Mouse (Mus musculus): Measurements from ENCODE around the gene Cnnm3. TPM values are rescaled to one million over a fixed set of nuclear protein-coding genes. Genes with fewer than 3 reads are reported as not detected.
"Not testable (repeated sequence)": the region's sequence is repeated elsewhere in the genome, so short reads cannot be mapped to it uniquely, and the experiment has no call there.

The Cnnm3 gene
- polyA plus RNA-seq, 1 experiment = 37.0 TPM

- no peak for TF ChIP-seq CTCF (IDR thresholded peaks at IDR 0.05; ENCODE audit: insufficient read depth, low read length)
- TF ChIP-seq POLR2A (IDR thresholded peaks at IDR 0.05; ENCODE audit: borderline replicate concordance, extremely low read depth, low read depth, low read length) = no peak
- 88% methylated on average over 7 of the region's 7 CpGs for WGBS
- Histone ChIP-seq H3K4me1 (ENCODE audit: control insufficient read depth, insufficient read depth, low read length) (peaks cover 4% of the 10 kb centered on the region; the same call in 1 of the 2 replicates), H3K4me3 (replicated peaks; ENCODE audit: extremely low read depth, low read depth, low read length) (no peak overlapping the region)
- DNase-seq = no peak
Observed at GRCm38 (mm10) chr1:36530962-36531361, 19.3 kb downstream of the Cnnm3 start.

DNA sequence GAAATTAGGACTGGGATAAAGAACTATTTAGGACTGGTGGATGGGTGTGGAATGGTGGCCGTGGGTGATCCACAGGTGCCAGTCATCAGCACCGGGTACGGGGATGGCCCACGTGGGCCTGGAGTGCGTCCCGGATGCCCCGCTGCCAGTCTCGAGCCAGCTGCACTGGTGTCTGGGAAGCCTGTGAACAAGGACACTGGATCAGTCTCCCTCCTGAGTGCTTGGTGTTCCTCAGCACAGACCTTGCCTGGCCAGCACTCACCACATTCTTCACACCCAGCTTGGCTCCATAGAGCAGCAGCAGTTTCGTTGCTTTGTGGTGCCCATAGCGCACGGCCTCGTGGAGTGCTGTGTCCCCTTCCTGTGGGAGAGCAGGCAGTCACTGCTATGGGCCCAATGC, 19.8 kb downstream of the Cnnm3 start:
- 85% methylated on average over 12 of the region's 12 CpGs for WGBS
- Histone ChIP-seq H3K4me1 (ENCODE audit: control insufficient read depth, insufficient read depth, low read length) (peaks cover 4% of the 10 kb centered on the region; the same call in 1 of the 2 replicates), H3K4me3 (replicated peaks; ENCODE audit: extremely low read depth, low read depth, low read length) (no peak overlapping the region)
- no peak for DNase-seq
- no peak for TF ChIP-seq CTCF (IDR thresholded peaks at IDR 0.05; ENCODE audit: insufficient read depth, low read length)
- no peak for TF ChIP-seq POLR2A (IDR thresholded peaks at IDR 0.05; ENCODE audit: borderline replicate concordance, extremely low read depth, low read depth, low read length)

DNA sequence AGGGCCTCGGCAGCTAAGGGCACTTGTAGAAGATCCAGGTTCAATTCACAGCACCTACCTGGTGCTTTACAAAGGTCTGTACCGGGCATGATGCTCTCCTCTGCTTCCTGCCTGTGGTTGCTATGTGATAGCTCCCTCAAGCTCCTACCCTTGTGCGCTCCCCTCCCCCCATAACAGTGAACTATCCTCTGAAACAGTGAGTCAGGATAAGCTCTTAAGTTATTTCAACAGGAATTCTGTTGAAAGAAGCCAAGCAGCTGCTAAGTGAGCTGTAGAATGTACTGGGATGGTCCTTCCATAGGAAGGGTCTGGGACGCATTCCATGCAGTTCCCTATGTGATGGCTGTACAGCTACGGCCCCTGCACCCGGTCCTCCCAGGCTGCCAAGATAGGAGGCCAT, 21.9 kb downstream of the Cnnm3 start:
- Histone ChIP-seq H3K4me3 (replicated peaks; ENCODE audit: extremely low read depth, low read depth, low read length) (no peak overlapping the region), H3K4me1 (ENCODE audit: control insufficient read depth, insufficient read depth, low read length) (peaks cover 4% of the 10 kb centered on the region; the same call in 1 of the 2 replicates)
- WGBS = 65% methylated on average over 6 of the region's 6 CpGs
- TF ChIP-seq CTCF (IDR thresholded peaks at IDR 0.05; ENCODE audit: insufficient read depth, low read length) (no peak), POLR2A (IDR thresholded peaks at IDR 0.05; ENCODE audit: borderline replicate concordance, extremely low read depth, low read depth, low read length) (no peak)
- DNase-seq = no peak

DNA sequence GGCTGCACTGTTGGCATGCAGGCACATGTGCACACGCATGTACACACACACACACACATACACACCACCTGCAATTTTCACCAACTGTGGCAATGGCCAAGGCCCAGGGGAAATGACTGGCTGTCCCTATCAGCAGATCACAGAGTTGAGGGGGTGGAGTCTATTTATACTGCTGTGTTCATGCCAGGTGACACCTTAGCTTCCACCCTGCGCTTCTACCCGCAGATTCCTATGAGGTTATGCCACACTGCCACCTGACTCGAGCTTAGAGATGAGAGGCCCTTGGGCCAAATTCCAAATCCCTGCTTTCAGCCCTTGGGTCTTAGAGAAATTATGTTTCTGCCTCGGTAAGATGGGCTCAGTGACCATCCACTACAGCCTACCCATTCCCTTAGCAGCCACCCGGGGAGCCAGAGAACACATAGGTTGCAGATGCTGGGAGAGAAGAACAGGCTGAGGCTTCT, 23.0 kb downstream of the Cnnm3 start:
- TF ChIP-seq CTCF (IDR thresholded peaks at IDR 0.05; ENCODE audit: insufficient read depth, low read length) = peak; percentile 20; the same call in 1 of the 2 replicates
- TF ChIP-seq POLR2A (IDR thresholded peaks at IDR 0.05; ENCODE audit: borderline replicate concordance, extremely low read depth, low read depth, low read length) = no peak
- DNase-seq = no peak
- WGBS = 62% methylated on average over 6 of the region's 6 CpGs
- peaks cover 4% of the 10 kb centered on the region; the same call in 1 of the 2 replicates for H3K4me1 ChIP-seq (ENCODE audit: control insufficient read depth, insufficient read depth, low read length)
- no peak overlapping the region for H3K4me3 ChIP-seq (replicated peaks; ENCODE audit: extremely low read depth, low read depth, low read length)

DNA sequence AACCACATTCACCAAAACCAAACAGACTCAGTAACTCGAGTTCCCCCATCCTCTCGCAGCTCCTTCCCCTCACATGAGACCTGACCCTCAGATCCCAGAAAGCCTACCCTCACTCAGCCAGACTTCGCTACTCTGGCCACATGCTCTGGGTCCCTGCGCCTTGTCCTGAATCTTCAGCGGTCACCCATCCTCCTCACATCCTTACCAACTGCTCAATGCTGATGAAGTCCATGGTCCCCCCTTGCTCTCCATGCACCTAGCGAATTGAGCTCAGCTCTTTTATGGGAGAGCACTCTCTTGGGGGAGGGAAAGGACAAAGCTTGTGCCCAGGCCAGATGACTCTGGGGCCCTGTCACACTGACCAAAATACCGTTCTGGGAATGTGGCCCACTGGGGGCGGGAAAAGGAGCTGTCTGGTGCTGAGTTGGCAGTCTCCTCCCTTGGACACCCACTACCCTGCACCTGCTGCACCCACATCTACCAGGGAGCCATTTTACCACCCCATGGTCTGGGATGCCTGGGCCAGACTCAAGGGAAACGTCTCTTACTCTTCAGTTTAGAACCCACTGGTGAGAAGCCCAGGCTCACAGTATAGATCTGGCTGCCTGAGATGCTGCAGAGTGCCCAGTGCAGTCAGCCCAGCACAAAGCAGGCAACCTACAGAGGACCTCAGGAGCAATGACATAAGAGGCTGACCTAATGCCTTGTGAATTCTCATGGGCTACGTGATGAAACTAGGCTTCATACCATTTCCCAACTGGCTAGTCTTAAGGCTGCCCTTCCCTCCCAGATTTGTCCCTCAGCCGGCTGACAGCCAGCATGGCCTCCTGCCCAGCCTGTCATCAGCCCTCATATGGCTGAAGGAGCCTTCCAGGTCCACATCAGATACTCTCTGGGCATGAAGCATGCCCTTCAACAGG, 24.1 kb downstream of the Cnnm3 start:
- no peak for TF ChIP-seq CTCF (IDR thresholded peaks at IDR 0.05; ENCODE audit: insufficient read depth, low read length)
- TF ChIP-seq POLR2A (IDR thresholded peaks at IDR 0.05; ENCODE audit: borderline replicate concordance, extremely low read depth, low read depth, low read length) = no peak
- H3K4me3 ChIP-seq (replicated peaks; ENCODE audit: extremely low read depth, low read depth, low read length) = no peak overlapping the region
- H3K4me1 ChIP-seq (ENCODE audit: control insufficient read depth, insufficient read depth, low read length) = peaks cover 4% of the 10 kb centered on the region; the same call in 1 of the 2 replicates
- peak; percentile 39 for DNase-seq
- WGBS = 76% methylated on average over 11 of the region's 11 CpGs

- H3K4me3 ChIP-seq (replicated peaks; ENCODE audit: extremely low read depth, low read depth, low read length) = no peak overlapping the region
- H3K4me1 ChIP-seq (ENCODE audit: control insufficient read depth, insufficient read depth, low read length) = peaks cover 4% of the 10 kb centered on the region; the same call in 1 of the 2 replicates
- WGBS = 53% methylated on average over 8 of the region's 8 CpGs
- DNase-seq = no peak
- TF ChIP-seq POLR2A (IDR thresholded peaks at IDR 0.05; ENCODE audit: borderline replicate concordance, extremely low read depth, low read depth, low read length) (no peak), CTCF (IDR thresholded peaks at IDR 0.05; ENCODE audit: insufficient read depth, low read length) (no peak)
Observed at GRCm38 (mm10) chr1:36536397-36536728, 24.7 kb downstream of the Cnnm3 start.

- DNase-seq; H3K4me3 ChIP-seq (replicated peaks; ENCODE audit: extremely low read depth, low read depth, low read length); H3K4me1 ChIP-seq (ENCODE audit: control insufficient read depth, insufficient read depth, low read length): not testable (repeated sequence)
- WGBS = 88% methylated on average over 9 of the region's 9 CpGs
Observed at GRCm38 (mm10) chr1:36536783-36537182, 25.1 kb downstream of the Cnnm3 start, which contains the start of gene Ankrd23. Ankrd23 (minus strand) TSS chr1:36536883.

DNA sequence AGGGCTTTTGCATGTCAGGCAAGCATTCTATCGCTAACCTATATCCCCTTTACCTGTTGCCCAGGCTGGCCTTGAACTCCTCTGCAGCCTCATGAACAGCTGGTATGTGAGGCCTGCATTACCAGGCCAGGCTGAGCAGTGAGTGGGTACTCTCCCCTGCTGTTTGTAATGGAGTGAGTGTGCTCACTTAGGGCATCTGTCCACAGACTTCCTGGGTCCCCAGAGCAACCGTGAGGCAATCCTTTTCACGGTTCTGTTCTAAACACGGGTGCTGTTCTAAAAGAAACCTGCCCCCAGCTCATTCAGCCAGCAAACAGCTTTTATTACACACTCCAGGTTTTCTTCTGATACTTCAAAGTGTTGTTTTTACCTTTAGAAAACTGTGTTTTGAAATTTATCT, 27.1 kb downstream of the Cnnm3 start:
- WGBS = 63% methylated on average over 4 of the region's 4 CpGs
- TF ChIP-seq POLR2A (IDR thresholded peaks at IDR 0.05; ENCODE audit: borderline replicate concordance, extremely low read depth, low read depth, low read length) (no peak), CTCF (IDR thresholded peaks at IDR 0.05; ENCODE audit: insufficient read depth, low read length) (no peak)
- Histone ChIP-seq H3K4me1 (ENCODE audit: control insufficient read depth, insufficient read depth, low read length) (peaks cover 4% of the 10 kb centered on the region; the same call in 1 of the 2 replicates), H3K4me3 (replicated peaks; ENCODE audit: extremely low read depth, low read depth, low read length) (no peak overlapping the region)
- no peak for DNase-seq

- Histone ChIP-seq H3K4me3 (replicated peaks; ENCODE audit: extremely low read depth, low read depth, low read length) (no peak within 1 kb of the TSS), H3K4me1 (ENCODE audit: control insufficient read depth, insufficient read depth, low read length) (peaks cover 4% of the 10 kb centered on the region; the same call in 1 of the 2 replicates)
- 33% methylated on average over 9 of the region's 9 CpGs for WGBS
- no peak for TF ChIP-seq POLR2A (IDR thresholded peaks at IDR 0.05; ENCODE audit: borderline replicate concordance, extremely low read depth, low read depth, low read length)
- no peak for TF ChIP-seq CTCF (IDR thresholded peaks at IDR 0.05; ENCODE audit: insufficient read depth, low read length)
- DNase-seq = peak; percentile 77
Observed at GRCm38 (mm10) chr1:36539186-36539585, 27.5 kb downstream of the Cnnm3 start, which contains the start of gene Gm42417. Gm42417 (minus strand) TSS chr1:36539429.

- no peak overlapping the region for H3K4me3 ChIP-seq (replicated peaks; ENCODE audit: extremely low read depth, low read depth, low read length)
- no peak for TF ChIP-seq CTCF (IDR thresholded peaks at IDR 0.05; ENCODE audit: insufficient read depth, low read length)
- no peak for TF ChIP-seq POLR2A (IDR thresholded peaks at IDR 0.05; ENCODE audit: borderline replicate concordance, extremely low read depth, low read depth, low read length)
- WGBS = 81% methylated on average over 11 of the region's 11 CpGs
- H3K4me1 ChIP-seq (ENCODE audit: control insufficient read depth, insufficient read depth, low read length) = peaks cover 4% of the 10 kb centered on the region; the same call in 1 of the 2 replicates
- DNase-seq = no peak
Observed at GRCm38 (mm10) chr1:36540132-36540531, 28.5 kb downstream of the Cnnm3 start.
